Mouse (Mus musculus): ENCODE results near the gene Atrnl1.
"Not testable (repeated sequence)": the region's sequence is repeated elsewhere in the genome, so short reads cannot be mapped to it uniquely, and the experiment has no call there.

Gene Atrnl1

GRCm38 (mm10) chr19:58029661-58030060 lies 418.8 kb downstream of the Atrnl1 start:
- ATAC-seq (ENCODE audit: low TSS enrichment) = peak; percentile 96

GRCm38 (mm10) chr19:58033241-58033640 lies 422.4 kb downstream of the Atrnl1 start:
- no peak for ATAC-seq (ENCODE audit: low TSS enrichment)

GRCm38 (mm10) chr19:58036166-58036565 lies 425.3 kb downstream of the Atrnl1 start:
- no peak for ATAC-seq (ENCODE audit: low TSS enrichment)

GRCm38 (mm10) chr19:58043120-58043519 lies 432.3 kb downstream of the Atrnl1 start:
- ATAC-seq (ENCODE audit: low TSS enrichment) = no peak

- no peak for ATAC-seq (ENCODE audit: low TSS enrichment)
These were observed 432.7 kb downstream of the Atrnl1 start for GRCm38 (mm10) chr19:58043550-58043949.

- ATAC-seq (ENCODE audit: low TSS enrichment) = no peak
These were observed 434.0 kb downstream of the Atrnl1 start for GRCm38 (mm10) chr19:58044816-58045215.

GRCm38 (mm10) chr19:58046656-58047055 lies 435.8 kb downstream of the Atrnl1 start:
- no peak for ATAC-seq (ENCODE audit: low TSS enrichment)

- ATAC-seq (ENCODE audit: low TSS enrichment) = not testable (repeated sequence)
These were observed 439.6 kb downstream of the Atrnl1 start for GRCm38 (mm10) chr19:58050410-58050809.

- ATAC-seq (ENCODE audit: low TSS enrichment) = no peak
These were observed 440.2 kb downstream of the Atrnl1 start for GRCm38 (mm10) chr19:58050986-58051385.

GRCm38 (mm10) chr19:58051905-58052304 lies 441.1 kb downstream of the Atrnl1 start:
- no peak for ATAC-seq (ENCODE audit: low TSS enrichment)

GRCm38 (mm10) chr19:58052444-58053135 lies 441.8 kb downstream of the Atrnl1 start:
- ATAC-seq (ENCODE audit: low TSS enrichment) = no peak

GRCm38 (mm10) chr19:58059719-58060118 lies 448.9 kb downstream of the Atrnl1 start:
- ATAC-seq (ENCODE audit: low TSS enrichment) = no peak

- no peak for ATAC-seq (ENCODE audit: low TSS enrichment)
These were observed 449.5 kb downstream of the Atrnl1 start for GRCm38 (mm10) chr19:58060199-58060853.

GRCm38 (mm10) chr19:58060854-58061358 lies 450.1 kb downstream of the Atrnl1 start:
- no peak for ATAC-seq (ENCODE audit: low TSS enrichment)

GRCm38 (mm10) chr19:58061933-58062332 lies 451.1 kb downstream of the Atrnl1 start:
- ATAC-seq (ENCODE audit: low TSS enrichment) = no peak

- no peak for ATAC-seq (ENCODE audit: low TSS enrichment)
These were observed 452.7 kb downstream of the Atrnl1 start for GRCm38 (mm10) chr19:58063541-58063940.

GRCm38 (mm10) chr19:58064116-58065000 lies 453.5 kb downstream of the Atrnl1 start:
- ATAC-seq (ENCODE audit: low TSS enrichment) = peak; percentile 71

- 0 out of 2 replicates have a peak, but pooled peaks have one; percentile 5 for ATAC-seq (ENCODE audit: low TSS enrichment)
These were observed 454.1 kb downstream of the Atrnl1 start for GRCm38 (mm10) chr19:58065001-58065314.

- no peak for ATAC-seq (ENCODE audit: low TSS enrichment)
These were observed 454.7 kb downstream of the Atrnl1 start for GRCm38 (mm10) chr19:58065514-58065913.

GRCm38 (mm10) chr19:58068114-58068513 lies 457.3 kb downstream of the Atrnl1 start:
- ATAC-seq (ENCODE audit: low TSS enrichment) = no peak

GRCm38 (mm10) chr19:58068958-58069357 lies 458.1 kb downstream of the Atrnl1 start:
- no peak for ATAC-seq (ENCODE audit: low TSS enrichment)

GRCm38 (mm10) chr19:58072404-58072803 lies 461.6 kb downstream of the Atrnl1 start:
- no peak for ATAC-seq (ENCODE audit: low TSS enrichment)

Measured in frontal cortex, adult (tissue).